Mouse (Mus musculus): ENCODE data around the gene Zfp839.

The Zfp839 gene

DNA sequence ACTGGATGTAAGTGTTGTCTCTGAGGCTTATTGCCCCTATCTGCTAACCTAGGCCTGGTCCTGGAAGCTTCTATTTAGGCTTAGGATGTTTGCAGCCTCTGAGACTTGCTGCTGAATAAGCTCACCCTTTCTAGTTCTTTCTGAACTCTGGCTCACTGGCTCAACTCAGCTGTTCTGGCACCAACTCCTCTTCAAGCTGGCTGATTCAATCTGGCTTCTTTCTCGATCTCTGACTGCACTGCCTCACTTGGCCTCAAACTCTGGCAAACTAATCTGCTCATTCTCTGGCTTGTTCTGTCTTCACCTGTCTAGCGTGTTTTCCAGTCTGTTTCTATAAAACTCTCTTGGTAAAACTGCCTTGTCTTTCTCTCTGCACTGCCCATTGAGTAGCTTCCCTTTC lies 25.3 kb downstream of the Zfp839 start:
- ATAC-seq (ENCODE audit: low TSS enrichment) = no peak

DNA sequence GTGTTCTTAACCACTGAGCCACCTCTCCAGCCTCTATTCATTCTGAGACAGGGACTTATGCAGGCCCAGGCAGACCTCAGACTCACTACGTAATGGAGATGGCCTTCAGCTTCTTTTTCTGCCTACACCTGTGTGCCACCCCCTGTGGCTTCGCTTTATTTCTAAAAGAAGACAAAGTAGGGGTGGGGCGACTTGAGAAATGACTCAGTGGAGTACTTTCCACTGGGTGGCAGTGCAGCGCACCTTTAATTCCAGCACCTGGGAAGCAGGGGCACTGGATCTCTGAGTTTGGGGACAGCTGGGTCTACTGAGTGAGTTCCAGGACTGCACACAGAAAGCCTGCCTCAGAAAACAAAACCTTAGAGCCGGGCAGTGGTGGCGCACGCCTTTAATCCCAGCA lies 32.2 kb downstream of the Zfp839 start:
- peak; percentile 53; the same call in 1 of the 2 replicates for ATAC-seq (ENCODE audit: low TSS enrichment)

DNA sequence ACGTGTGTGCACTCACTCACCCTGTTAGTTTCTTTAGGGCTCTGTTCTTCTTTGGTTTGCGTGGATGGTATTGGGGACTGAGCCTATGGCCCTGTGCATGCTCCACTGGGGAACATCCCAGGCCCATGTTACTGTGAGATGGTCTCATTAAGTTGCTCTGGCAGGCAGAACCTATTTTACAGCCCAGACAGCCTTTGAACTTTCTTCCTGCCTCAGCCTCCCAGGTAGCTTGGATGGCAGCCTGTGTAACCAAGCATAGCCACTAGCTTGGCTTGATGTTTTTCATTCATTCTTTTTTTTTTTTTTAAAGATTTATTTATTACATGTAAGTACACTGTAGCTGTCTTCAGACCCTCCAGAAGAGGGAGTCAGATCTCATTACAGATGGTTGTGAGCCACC lies 35.2 kb downstream of the Zfp839 start:
- no peak for ATAC-seq (ENCODE audit: low TSS enrichment)

DNA sequence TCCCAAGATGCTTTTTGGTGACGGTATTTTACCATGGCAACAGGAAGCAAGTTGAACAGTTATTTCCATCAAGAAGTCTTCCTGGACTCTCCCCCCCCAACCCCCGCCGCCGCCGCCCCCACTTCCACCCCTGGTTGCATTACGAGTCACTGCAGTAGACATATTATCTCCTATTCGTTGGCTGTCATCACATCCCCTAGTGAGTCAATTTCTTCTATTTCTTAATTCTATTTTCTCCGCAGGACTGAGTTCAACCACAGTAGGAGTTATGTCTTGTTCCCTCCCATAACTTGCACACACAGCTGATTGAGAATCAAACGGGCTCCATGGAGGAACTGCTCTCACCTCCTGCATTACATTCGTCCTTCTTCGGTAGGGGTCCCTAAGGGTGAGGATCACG lies 38.1 kb downstream of the Zfp839 start:
- no peak for ATAC-seq (ENCODE audit: low TSS enrichment)

DNA sequence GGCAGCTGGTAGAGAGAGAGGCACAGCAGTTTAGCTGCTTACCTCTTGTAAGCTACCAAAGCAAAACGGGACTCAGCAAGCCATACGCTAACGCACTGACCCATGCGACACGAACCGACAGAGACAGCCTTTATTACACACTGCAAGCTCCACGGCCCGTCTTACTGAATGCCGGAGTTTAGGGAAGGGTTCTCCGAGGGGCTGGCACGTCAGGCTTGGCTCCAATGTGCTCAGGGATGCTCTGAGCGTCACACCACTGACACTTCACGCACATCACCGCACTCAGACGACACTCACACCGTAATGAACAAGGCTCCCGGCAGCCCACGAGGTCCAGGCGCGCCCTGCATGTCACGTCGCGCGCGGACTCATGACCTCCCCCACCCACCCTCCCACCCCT lies 38.6 kb downstream of the Zfp839 start:
- peak; percentile 36 for ATAC-seq (ENCODE audit: low TSS enrichment)

DNA sequence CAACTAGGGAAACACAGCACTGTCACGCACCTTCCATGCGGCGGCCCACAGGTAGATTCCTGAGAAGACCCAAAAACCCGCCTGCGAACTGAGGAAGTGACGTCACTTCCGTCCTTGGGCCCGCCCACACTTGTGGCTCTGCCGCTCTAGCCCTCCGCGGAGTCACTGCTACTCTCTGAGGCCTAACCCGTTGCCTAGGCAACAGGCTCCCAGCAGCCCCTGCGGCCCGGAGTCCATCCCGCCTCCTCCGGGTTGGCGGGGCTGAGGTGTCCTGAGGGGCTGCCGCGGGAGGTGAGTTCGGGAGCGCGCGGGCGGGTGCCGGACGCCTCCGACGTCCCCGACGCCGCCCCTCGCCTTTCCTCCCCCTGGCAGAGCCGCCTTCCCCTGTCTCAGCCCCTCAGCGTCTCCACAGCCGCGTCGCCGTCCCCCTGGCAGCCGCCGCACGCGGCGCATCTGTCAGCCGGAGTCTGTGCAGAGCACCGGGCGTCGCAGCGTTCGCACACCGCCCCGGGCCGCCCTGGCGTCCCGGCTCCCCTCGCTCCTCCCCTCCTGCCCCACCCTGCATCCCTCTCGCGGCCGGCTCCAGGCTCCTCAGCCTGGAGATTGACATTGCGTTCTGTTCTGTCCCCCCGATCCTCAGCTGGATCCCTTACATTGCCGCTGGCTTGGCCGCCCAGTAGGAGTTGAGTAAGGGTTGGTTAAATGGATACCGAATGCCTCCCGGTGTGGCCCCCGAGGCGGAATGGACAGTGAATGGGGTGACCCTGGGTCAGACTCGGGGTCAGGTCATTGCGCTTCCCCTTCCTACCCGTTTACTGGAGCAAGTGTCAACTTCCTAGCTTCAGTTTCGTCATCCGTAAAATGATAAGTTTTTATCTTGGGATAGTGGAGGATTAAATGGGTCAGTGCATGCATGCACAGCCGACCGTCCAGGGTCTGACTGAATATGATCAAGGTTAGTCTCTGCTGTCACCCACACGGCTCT lies 39.3 kb downstream of the Zfp839 start, which contains the start of the genes Cinp and Tecpr2:
Cinp (minus strand) TSS at position 110 of the 985 bp plus-strand sequence.
Tecpr2 (plus strand) TSS at position 229 of the 985 bp plus-strand sequence.
- ATAC-seq (ENCODE audit: low TSS enrichment) = peak; percentile 95

DNA sequence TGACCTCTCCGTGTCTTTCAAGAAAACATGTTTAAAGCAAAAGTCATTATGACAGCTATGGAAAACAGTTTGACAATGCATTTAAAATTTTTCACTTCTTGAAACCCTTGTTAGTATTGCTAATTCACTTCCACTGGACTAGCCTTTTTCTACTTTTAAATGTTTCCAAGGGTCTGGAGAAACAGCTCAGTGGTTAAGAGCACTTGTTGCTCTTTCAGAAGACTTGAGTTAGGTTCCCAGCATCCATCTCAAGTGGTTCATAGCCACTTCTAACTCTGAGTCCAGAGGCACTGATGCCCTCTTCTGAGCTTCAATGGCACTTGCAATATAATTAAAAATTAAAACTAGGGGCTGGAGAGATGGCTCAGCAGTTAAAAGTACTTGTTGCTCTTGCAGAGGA lies 41.8 kb downstream of the Zfp839 start:
- no peak for ATAC-seq (ENCODE audit: low TSS enrichment)

DNA sequence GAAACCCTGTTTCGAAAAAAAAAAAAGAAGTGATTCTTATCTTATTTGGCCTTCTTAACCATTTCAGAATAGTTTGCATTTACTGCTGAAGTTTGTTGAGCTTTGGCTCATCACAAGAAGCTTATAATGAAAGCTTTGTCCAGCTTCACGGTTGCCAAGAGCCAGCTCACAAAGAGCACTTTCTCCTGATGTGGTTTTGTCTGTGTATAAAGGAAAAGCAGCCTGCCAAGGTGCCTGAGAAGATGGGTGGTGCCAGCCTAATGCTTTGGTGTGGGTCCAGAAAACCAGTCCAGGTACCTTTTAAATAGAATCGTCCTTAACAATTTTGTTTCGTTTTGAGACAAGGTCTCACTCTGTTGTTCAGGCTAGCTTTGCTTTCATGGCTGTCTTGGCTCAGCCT lies 52.1 kb downstream of the Zfp839 start:
- ATAC-seq (ENCODE audit: low TSS enrichment) = 0 out of 2 replicates have a peak, but pooled peaks have one; percentile 16

DNA sequence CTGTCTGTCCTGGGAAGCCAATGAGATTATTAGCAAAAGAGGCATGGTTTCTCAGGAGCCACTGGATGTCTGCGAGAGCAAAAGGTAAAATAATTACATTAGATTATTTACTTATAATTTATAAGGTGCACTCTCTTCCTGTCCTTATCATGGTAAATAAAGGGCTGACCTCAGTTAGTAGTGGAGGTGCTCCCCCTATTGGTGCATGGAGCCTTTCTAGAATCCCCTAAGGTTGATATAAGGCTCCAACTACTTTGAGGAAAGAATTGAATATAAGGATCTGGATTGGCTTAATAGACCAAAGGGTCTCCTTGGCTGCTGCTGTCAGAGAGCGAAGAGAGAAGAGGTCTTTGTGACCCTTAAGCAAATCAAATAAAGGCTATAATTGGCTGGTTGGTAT lies 53.5 kb downstream of the Zfp839 start:
- no peak for ATAC-seq (ENCODE audit: low TSS enrichment)

DNA sequence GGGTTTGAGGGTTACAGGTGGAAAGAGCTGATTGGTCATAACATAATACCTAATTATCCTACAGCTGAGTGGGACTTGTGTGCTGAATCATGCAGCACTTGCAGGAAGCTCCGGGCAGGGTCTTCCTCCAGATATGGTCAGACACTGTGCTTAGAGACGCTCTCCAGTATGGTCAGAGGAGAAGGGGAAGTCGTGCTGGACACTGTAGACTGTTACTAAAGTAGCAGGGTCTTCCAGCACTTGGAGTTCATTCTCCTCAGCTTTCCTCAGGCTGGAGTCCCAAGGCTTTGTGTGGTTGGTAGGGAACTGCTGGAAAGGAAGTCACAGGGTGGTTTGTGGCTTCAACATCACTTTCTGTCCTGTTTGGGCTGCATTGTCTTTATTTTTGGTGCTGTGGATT lies 57.8 kb downstream of the Zfp839 start:
- no peak; the same call in 1 of the 2 replicates for ATAC-seq (ENCODE audit: low TSS enrichment)

DNA sequence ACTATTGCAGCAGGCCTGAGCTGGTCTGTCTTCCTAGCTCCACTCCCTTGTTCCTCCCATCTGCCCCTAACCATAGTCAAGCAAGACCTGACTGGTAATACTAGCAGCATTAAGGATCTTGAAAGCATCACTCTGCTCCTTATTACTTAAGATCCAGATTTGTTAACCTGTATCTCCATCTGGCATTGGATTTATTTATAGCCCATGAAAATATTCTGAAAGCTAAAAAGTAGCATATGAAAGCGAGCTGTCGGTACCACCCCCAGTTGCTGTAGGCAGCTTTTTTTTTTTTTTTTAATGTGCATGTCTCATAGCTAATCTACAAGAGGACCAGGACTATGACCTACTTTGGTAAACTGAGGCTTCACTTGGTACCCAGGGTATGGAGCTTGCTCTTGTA lies 59.9 kb downstream of the Zfp839 start:
- ATAC-seq (ENCODE audit: low TSS enrichment) = peak; percentile 82

DNA sequence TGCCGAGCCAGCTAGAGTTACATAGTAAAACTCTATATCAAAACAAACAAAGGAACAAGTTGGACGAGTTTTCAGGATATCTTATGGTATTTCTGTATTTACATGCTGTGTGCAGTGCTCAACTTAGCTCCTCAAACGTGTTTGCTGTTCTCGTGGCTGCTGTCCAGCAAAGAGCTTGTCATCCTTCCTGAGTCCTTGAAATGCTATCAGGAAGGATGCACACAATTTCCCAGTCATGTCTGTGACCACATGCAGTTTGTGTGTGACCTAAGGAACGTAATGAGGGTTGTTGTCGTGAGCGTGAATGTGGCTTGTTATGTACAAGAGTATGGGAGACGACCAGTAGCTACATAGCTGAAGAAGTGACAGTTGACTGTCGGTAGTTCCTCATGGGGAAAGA lies 65.7 kb downstream of the Zfp839 start:
- ATAC-seq (ENCODE audit: low TSS enrichment) = peak; percentile 47; the same call in 1 of the 2 replicates
